Mouse (Mus musculus) layer of hippocampus, adult 2 months (tissue): Measurements from ENCODE around the gene Grk2. TPM values are rescaled to one million over a fixed set of nuclear protein-coding genes. Genes with fewer than 3 reads are reported as not detected.
"Not testable (repeated sequence)": the region's sequence is repeated elsewhere in the genome, so short reads cannot be mapped to it uniquely, and the experiment has no call there.

Experiments used
- DNase-seq, 2 experiments: peaks; one replicate each; pipeline ENCODE4 v3.0.0; 2022; ENCODE audit warnings: low spot score in 2 of 2
- H3K27ac ChIP-seq: fragments of 200-600 bp; 2 replicates; pipeline ENCODE4 v1.8.1; 2022
- H3K4me3 ChIP-seq: fragments of 200-600 bp; 2 replicates; pipeline ENCODE4 v1.8.1; 2022; ENCODE audit warnings: mild to moderate bottlenecking
- CTCF ChIP-seq: fragments of 200-600 bp; conservative IDR thresholded peaks from 2 replicates; pipeline ENCODE4 v1.8.1; 2022; ENCODE audit warnings: antibody characterized with exemption, mild to moderate bottlenecking, moderate library complexity
- microRNA-seq, 2 experiments: library from miRNA; unstranded; fragments of <30 nt; microRNA quantifications; one replicate each; pipeline ENCODE4 v1.2.0; 2021
- total RNA-seq, 2 experiments: library from RNA; stranded (reverse); gene quantifications; 2 replicates each; pipeline ENCODE4 v1.2.3; 2021

Gene Grk2
- total RNA-seq, 2 experiments from 2014 or later: 181 to 201 TPM

GRCm38 (mm10) chr19:4257216-4257896 lies 48.7 kb downstream of the Grk2 start:
- peak; percentile 93 for TF ChIP-seq CTCF
- Histone ChIP-seq H3K27ac (peak overlapping the region; percentile 87), H3K4me3 (peak overlapping the region; percentile 91)
- peak; percentile 91 to 93 for DNase-seq

- Histone ChIP-seq H3K27ac (no peak overlapping the region), H3K4me3 (no peak overlapping the region)
- no peak for DNase-seq
- peak; percentile 70 for TF ChIP-seq CTCF
Measured at GRCm38 (mm10) chr19:4255583-4256162, 50.3 kb downstream of the Grk2 start.

GRCm38 (mm10) chr19:4254230-4254629 lies 51.8 kb downstream of the Grk2 start:
- no peak for TF ChIP-seq CTCF
- Histone ChIP-seq H3K27ac (no peak overlapping the region), H3K4me3 (no peak overlapping the region)
- no peak for DNase-seq

- not testable (repeated sequence) for DNase-seq, H3K27ac ChIP-seq, H3K4me3 ChIP-seq
Measured at GRCm38 (mm10) chr19:4248683-4249082, 57.3 kb downstream of the Grk2 start.

GRCm38 (mm10) chr19:4247010-4247409 lies 59.0 kb downstream of the Grk2 start:
- H3K4me3 ChIP-seq: no peak overlapping the region
- no peak for DNase-seq
- H3K27ac ChIP-seq: no peak overlapping the region
- peak; percentile 66 for TF ChIP-seq CTCF

- Histone ChIP-seq H3K27ac (no peak overlapping the region), H3K4me3 (no peak overlapping the region)
- TF ChIP-seq CTCF: no peak
- DNase-seq: no peak
Measured at GRCm38 (mm10) chr19:4244775-4245174, 61.2 kb downstream of the Grk2 start.

- DNase-seq: no peak
- peak; percentile 41 for TF ChIP-seq CTCF
- no peak overlapping the region for H3K4me3 ChIP-seq
- H3K27ac ChIP-seq: no peak overlapping the region
Measured at GRCm38 (mm10) chr19:4242416-4242815, 63.6 kb downstream of the Grk2 start.

- no peak for DNase-seq
- TF ChIP-seq CTCF: no peak
- Histone ChIP-seq H3K4me3 (no peak overlapping the region), H3K27ac (no peak overlapping the region)
Measured at GRCm38 (mm10) chr19:4240247-4240668, 65.8 kb downstream of the Grk2 start.

Small RNA genes within 50 kb of the gene (microRNA-seq; reads per million reads assigned to microRNA genes)
- gene Mir6985: 4.5 to 5.3 reads per million in 2 experiments

Other genes with a start within 250 kb of the Grk2 start
- gene Gstp3, start 246.7 kb downstream of the Grk2 start, total RNA-seq: not detected
- not detected for gene Cabp2, start 224.6 kb downstream of the Grk2 start, total RNA-seq
- 10 to 100 TPM; 29.5 to 33.9 TPM for gene Cdk2ap2, start 209.0 kb downstream of the Grk2 start, total RNA-seq
- 100 to 1,000 TPM; 173 to 180 TPM for gene Pitpnm1, start 206.2 kb downstream of the Grk2 start, total RNA-seq
- gene Aip, start 180.4 kb downstream of the Grk2 start, total RNA-seq: 100 to 1,000 TPM; 111 to 123 TPM
- gene Gpr152, start 166.4 kb downstream of the Grk2 start, total RNA-seq: under 1 TPM; 0.07 to 0.08 TPM
- gene Cabp4, start 162.2 kb downstream of the Grk2 start, total RNA-seq: under 1 TPM in 1 of 2 experiments, not detected in 1; 0.17 TPM
- 10 to 100 TPM; 84.8 to 92.9 TPM for gene Coro1b, start 157.6 kb downstream of the Grk2 start, total RNA-seq
- gene Ptprcap, start 152.6 kb downstream of the Grk2 start, total RNA-seq: 1 to 10 TPM; 1.0 to 2.5 TPM
- gene Rps6kb2, start 142.9 kb downstream of the Grk2 start, total RNA-seq: 10 to 100 TPM; 42.5 to 47.9 TPM
- gene Carns1, start 130.7 kb downstream of the Grk2 start, total RNA-seq: 1 to 10 TPM; 6.6 to 8.9 TPM
- gene Tbc1d10c, start 114.9 kb downstream of the Grk2 start, total RNA-seq: 1 to 10 TPM in 1 of 2 experiments, under 1 TPM in 1; 0.91 to 1.0 TPM
- 100 to 1,000 TPM; 263 to 276 TPM for gene Ppp1ca, start 114.2 kb downstream of the Grk2 start, total RNA-seq
- gene Rad9a, start 104.6 kb downstream of the Grk2 start, total RNA-seq: 1 to 10 TPM; 8.1 to 8.7 TPM
- under 1 TPM; 0.61 to 0.76 TPM for gene Clcf1, start 92.0 kb downstream of the Grk2 start, total RNA-seq
- gene AC109138.7, start 91.9 kb downstream of the Grk2 start, total RNA-seq: not detected
- 10 to 100 TPM; 16.7 to 18.2 TPM for gene Pold4, start 74.3 kb downstream of the Grk2 start, total RNA-seq
- gene Ssh3, start 37.0 kb downstream of the Grk2 start, total RNA-seq: 10 to 100 TPM; 57.5 to 58.7 TPM
- 10 to 100 TPM; 63.4 to 70.7 TPM for gene Ankrd13d, start 23.1 kb downstream of the Grk2 start, total RNA-seq
- gene Kdm2a, start 92.1 kb upstream of the Grk2 start, total RNA-seq: 10 to 100 TPM; 77.5 to 87.8 TPM
- gene Rhod, start 133.2 kb upstream of the Grk2 start, total RNA-seq: 1 to 10 TPM in 1 of 2 experiments, under 1 TPM in 1; 0.82 to 1.0 TPM
- gene Syt12, start 171.2 kb upstream of the Grk2 start, total RNA-seq: 10 to 100 TPM; 28.9 to 31.6 TPM
- not detected for gene 2010003K11Rik, start 192.4 kb upstream of the Grk2 start, total RNA-seq
- gene Pcx, start 204.2 kb upstream of the Grk2 start, total RNA-seq: 10 to 100 TPM; 64.1 to 76.0 TPM